Mouse (Mus musculus): ENCODE results near the gene Mecp2. TPM values are rescaled to one million over a fixed set of nuclear protein-coding genes. Genes with fewer than 3 reads are reported as not detected.

The Mecp2 gene
- polyA plus RNA-seq, 1 experiment from 2014 or later, result 14.4 TPM

- H3K4me1 ChIP-seq, result peaks cover 13% of the 10 kb centered on the region
- peak overlapping the region; percentile 79 for H3K27ac ChIP-seq
- WGBS, result 29% methylated on average over 8 of the region's 8 CpGs
- no peaks in the 10 kb centered on the region for H3K36me3 ChIP-seq (replicated peaks)
- H3K4me3 ChIP-seq, result peak overlapping the region; percentile 25; the same call in 1 of the 2 replicates
- DNase-seq (ENCODE audit: extremely low spot score, low spot score), result peak; percentile 39
- no peaks in the 10 kb centered on the region for H3K27me3 ChIP-seq (ENCODE audit: poor library complexity, severe bottlenecking)
- H3K9me3 ChIP-seq, result no peaks in the 10 kb centered on the region
Observed at GRCm38 (mm10) chrX:73998911-73999869, 136.0 kb downstream of the Mecp2 start.

DNA sequence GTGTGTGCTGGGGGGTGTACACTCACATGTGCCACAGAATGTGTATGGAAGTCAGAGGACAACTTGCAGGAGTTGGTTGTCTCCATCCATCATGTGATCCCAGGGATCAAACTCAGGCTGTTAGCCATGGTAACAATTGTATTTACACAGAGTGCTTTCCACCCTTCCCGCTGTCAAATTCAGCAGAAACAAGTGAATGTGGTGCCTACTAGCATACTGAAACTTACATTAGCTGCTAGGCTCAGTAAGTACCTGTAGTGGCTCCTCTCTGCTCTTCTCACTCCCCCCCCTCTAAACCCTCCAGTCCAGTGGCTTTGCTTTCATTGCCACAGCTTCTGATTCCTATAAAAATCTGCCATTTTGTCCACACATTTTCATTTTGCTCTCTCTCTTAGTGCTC is 157.4 kb downstream of the Mecp2 start:
- Histone ChIP-seq H3K4me3 (no peak overlapping the region), H3K9me3 (no peaks in the 10 kb centered on the region), H3K36me3 (replicated peaks) (no peaks in the 10 kb centered on the region), H3K27ac (no peak overlapping the region), H3K27me3 (ENCODE audit: poor library complexity, severe bottlenecking) (no peaks in the 10 kb centered on the region), H3K4me1 (no peaks in the 10 kb centered on the region)
- DNase-seq (ENCODE audit: extremely low spot score, low spot score), result no peak
- 89% methylated on average over 1 of the region's 1 CpGs for WGBS

MicroRNAs within 50 kb of the gene (microRNA counts, 519-probe panel; counts per million panel counts)
- microRNA mmu-miR-718, result 341 counts per million, percentile 65 among the panel's probes with 10 or more counts

Small RNAs within 50 kb of the gene (microRNA-seq; reads per million reads assigned to microRNA genes)
- gene Mir5132 (2.4 reads per million), gene Mir718 (not detected)

Other genes starting within 250 kb of the Mecp2 start
- 0.16 TPM in 1 of 2 replicates, not detected in the other for gene Avpr2, start 243.3 kb downstream of the Mecp2 start, polyA plus RNA-seq (2016; fragmentation: Nextera tagmentation; extraction: Ambion mirVana)
- 3.0 and 5.0 TPM in 2 replicates for gene L1cam, start 239.3 kb downstream of the Mecp2 start, polyA plus RNA-seq (2016; fragmentation: Nextera tagmentation; extraction: Ambion mirVana)
- gene Arhgap4, start 213.5 kb downstream of the Mecp2 start, polyA plus RNA-seq (2016; fragmentation: Nextera tagmentation; extraction: Ambion mirVana), result 2.0 and 3.2 TPM in 2 replicates
- 171 and 175 TPM in 2 replicates for gene Naa10, start 213.4 kb downstream of the Mecp2 start, polyA plus RNA-seq (2016; fragmentation: Nextera tagmentation; extraction: Ambion mirVana)
- 17.3 and 18.7 TPM in 2 replicates for gene Renbp, start 204.5 kb downstream of the Mecp2 start, polyA plus RNA-seq (2016; fragmentation: Nextera tagmentation; extraction: Ambion mirVana)
- gene Hcfc1, start 169.0 kb downstream of the Mecp2 start, polyA plus RNA-seq (2016; fragmentation: Nextera tagmentation; extraction: Ambion mirVana), result 83.4 and 89.9 TPM in 2 replicates
- gene Irak1, start 111.4 kb downstream of the Mecp2 start, polyA plus RNA-seq (2016; fragmentation: Nextera tagmentation; extraction: Ambion mirVana), result 56.6 and 63.3 TPM in 2 replicates
- not detected in 2 replicates for gene Opn1mw, start 7.9 kb downstream of the Mecp2 start, polyA plus RNA-seq (2016; fragmentation: Nextera tagmentation; extraction: Ambion mirVana)
- not detected in 2 replicates for gene Tex28, start 32.5 kb upstream of the Mecp2 start, polyA plus RNA-seq (2016; fragmentation: Nextera tagmentation; extraction: Ambion mirVana)
- not detected in 2 replicates for gene Tktl1, start 41.9 kb upstream of the Mecp2 start, polyA plus RNA-seq (2016; fragmentation: Nextera tagmentation; extraction: Ambion mirVana)
- gene Flna, start 114.5 kb upstream of the Mecp2 start, polyA plus RNA-seq (2016; fragmentation: Nextera tagmentation; extraction: Ambion mirVana), result 265 and 269 TPM in 2 replicates
- gene Emd, start 119.3 kb upstream of the Mecp2 start, polyA plus RNA-seq (2016; fragmentation: Nextera tagmentation; extraction: Ambion mirVana), result 22.2 and 25.7 TPM in 2 replicates
- gene Rpl10, start 135.4 kb upstream of the Mecp2 start, polyA plus RNA-seq (2016; fragmentation: Nextera tagmentation; extraction: Ambion mirVana), result 800 and 812 TPM in 2 replicates
- 66.3 and 75.8 TPM in 2 replicates for gene Taz, start 146.5 kb upstream of the Mecp2 start, polyA plus RNA-seq (2016; fragmentation: Nextera tagmentation; extraction: Ambion mirVana)
- 4.5 and 5.1 TPM in 2 replicates for gene Dnase1l1, start 147.0 kb upstream of the Mecp2 start, polyA plus RNA-seq (2016; fragmentation: Nextera tagmentation; extraction: Ambion mirVana)
- 82.6 and 84.6 TPM in 2 replicates for gene Atp6ap1, start 161.7 kb upstream of the Mecp2 start, polyA plus RNA-seq (2016; fragmentation: Nextera tagmentation; extraction: Ambion mirVana)
- gene Gdi1, start 169.6 kb upstream of the Mecp2 start, polyA plus RNA-seq (2016; fragmentation: Nextera tagmentation; extraction: Ambion mirVana), result 239 and 242 TPM in 2 replicates
- 63.4 and 67.3 TPM in 2 replicates for gene Fam50a, start 177.7 kb upstream of the Mecp2 start, polyA plus RNA-seq (2016; fragmentation: Nextera tagmentation; extraction: Ambion mirVana)
- 16.1 and 20.3 TPM in 2 replicates for gene Plxna3, start 193.7 kb upstream of the Mecp2 start, polyA plus RNA-seq (2016; fragmentation: Nextera tagmentation; extraction: Ambion mirVana)
- 120 and 125 TPM in 2 replicates for gene Lage3, start 218.3 kb upstream of the Mecp2 start, polyA plus RNA-seq (2016; fragmentation: Nextera tagmentation; extraction: Ambion mirVana)
- gene Ubl4a, start 237.9 kb upstream of the Mecp2 start, polyA plus RNA-seq (2016; fragmentation: Nextera tagmentation; extraction: Ambion mirVana), result 64.3 and 67.3 TPM in 2 replicates
- gene Slc10a3, start 238.0 kb upstream of the Mecp2 start, polyA plus RNA-seq (2016; fragmentation: Nextera tagmentation; extraction: Ambion mirVana), result 10.6 and 12.5 TPM in 2 replicates

Data from forebrain, embryonic 10.5 days (tissue).